Mouse (Mus musculus): ENCODE results near the gene Vcam1.

DNA sequence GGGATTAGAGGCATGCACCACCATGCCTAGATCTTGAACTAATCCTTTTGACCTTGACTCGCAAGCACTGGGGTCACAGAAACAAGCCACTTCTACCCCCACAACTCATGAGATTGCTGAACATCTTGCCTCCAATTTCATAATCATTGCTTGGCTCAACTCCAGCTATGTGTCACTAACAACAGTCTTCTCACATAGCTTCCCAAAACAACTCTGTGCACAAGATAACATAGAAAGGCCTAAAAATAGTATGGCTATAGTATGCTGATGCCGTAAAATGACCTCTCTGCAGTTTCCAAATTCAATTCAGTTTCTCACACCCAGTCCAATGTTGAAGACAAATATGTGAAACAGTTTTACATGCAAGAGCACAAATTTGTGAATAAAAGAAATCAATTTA, 56.9 kb downstream of the Vcam1 start:
- no peak for TF ChIP-seq POLR2A (IDR thresholded peaks at IDR 0.05; ENCODE audit: insufficient read length, low read depth)
- no peak for TF ChIP-seq USF1 (IDR thresholded peaks at IDR 0.05; ENCODE audit: low read depth)
- no peak for TF ChIP-seq MYOD1 (IDR thresholded peaks at IDR 0.05; ENCODE audit: control insufficient read depth in 1 of 3, insufficient read length in 2 of 3, low read depth in 2 of 3)
- no peak for TF ChIP-seq E2F4 (IDR thresholded peaks at IDR 0.05; ENCODE audit: insufficient read depth)
- TF ChIP-seq TCF3 (IDR thresholded peaks at IDR 0.05; ENCODE audit: insufficient read length, low read depth): no peak
- TF ChIP-seq POLR2AphosphoS2 (IDR thresholded peaks at IDR 0.05; ENCODE audit: insufficient read length, low read depth): no peak

Data from myocyte (in vitro differentiated cells).